Mouse (Mus musculus) yolk sac, embryonic 10.5 days (tissue): Measurements from ENCODE around the gene Acsf3.

Source experiments
- DNase-seq: peaks from one replicate; pipeline ENCODE4 v3.0.0-alpha.2; 2017; ENCODE audit warnings: low spot score

Acsf3 gene

DNA sequence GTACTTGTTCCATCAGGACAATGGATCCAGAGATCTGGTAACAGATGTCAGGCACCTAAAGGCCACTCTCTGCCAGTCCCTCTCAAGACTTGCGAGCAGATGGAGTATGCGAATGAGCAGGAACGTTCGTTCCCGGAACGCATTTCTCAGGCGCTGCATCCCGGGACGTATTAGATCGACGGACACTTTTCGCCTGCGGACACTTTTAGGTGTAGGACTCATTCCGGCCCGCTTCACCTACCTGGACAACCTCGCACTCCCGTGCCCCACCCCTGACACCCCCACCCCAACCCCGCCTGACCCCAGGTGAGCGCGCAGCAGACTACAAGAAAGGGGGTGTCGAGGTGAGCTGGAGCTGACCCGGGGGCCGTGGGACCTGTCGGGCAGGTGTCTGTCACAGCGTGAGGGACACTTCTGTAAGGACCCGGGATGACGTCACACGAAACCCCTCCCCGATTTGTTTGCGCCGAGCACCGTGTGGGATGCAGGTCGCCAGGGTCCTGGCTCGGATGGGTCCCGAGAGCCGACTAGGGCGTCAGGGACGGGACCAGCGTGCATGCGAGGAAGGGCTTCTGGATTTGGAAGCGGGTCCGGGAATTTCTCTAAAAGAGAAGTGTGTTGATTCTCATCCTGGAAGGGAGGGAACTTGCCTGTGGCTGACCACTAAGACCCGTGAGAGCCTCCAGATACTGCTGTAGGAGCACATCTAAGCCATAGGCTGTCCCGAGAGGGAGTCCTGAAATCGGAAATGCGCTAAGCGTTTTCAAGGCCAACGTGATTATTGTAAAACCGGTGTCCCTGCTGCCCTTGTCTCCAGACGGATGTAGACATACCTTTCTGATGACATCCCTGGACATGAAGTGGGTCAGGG lies at the start of gene Acsf3:
TSS of gene Acsf3 (plus strand) at position 202 of the 871 bp plus-strand sequence.
- peak; percentile 73 for DNase-seq

GRCm38 (mm10) chr8:122726789-122727188 lies 48.5 kb upstream of the Acsf3 start:
- DNase-seq, result no peak

DNA sequence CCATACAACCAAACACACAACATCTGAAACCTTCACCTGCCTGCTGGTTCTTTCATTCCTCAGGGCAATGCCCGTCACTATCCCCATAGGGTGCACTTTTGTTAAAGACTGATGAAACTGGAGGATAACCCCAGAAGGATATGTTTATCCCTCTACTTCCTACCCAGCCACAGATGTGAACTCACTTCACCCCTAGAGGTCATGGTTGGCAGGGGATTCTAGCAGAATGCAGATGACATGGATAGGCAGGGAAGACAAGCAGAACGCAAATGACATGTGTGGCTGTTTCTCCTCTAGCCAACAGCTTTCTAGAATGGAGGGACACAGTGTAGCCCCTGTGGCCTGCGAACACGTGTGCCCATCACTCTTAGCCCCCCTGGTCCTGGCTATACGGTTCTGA lies 47.9 kb upstream of the Acsf3 start:
- no peak for DNase-seq

GRCm38 (mm10) chr8:122728630-122729029 lies 46.7 kb upstream of the Acsf3 start:
- no peak for DNase-seq

DNA sequence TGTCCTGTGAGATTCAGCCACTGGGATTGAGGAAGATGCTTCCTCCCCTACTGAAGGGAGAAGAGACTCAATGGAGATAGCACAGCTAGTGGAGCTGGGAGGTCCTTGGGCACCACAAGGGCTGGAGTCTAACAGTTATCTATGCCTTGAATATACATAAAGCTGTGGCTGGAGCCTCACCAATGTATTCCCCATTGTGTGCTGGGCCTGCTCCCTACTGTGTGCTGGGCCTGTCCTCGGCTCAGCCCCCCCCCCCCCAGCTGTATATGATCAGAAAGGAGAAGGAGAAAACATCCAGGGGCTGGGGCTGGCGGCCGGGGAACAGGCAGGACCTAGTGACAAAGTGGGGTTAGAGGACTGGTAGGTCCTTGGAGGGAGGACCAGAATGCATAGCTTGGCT lies 40.2 kb upstream of the Acsf3 start:
- no peak for DNase-seq

- DNase-seq, result no peak
Measured at GRCm38 (mm10) chr8:122735542-122736473, 39.5 kb upstream of the Acsf3 start.

DNA sequence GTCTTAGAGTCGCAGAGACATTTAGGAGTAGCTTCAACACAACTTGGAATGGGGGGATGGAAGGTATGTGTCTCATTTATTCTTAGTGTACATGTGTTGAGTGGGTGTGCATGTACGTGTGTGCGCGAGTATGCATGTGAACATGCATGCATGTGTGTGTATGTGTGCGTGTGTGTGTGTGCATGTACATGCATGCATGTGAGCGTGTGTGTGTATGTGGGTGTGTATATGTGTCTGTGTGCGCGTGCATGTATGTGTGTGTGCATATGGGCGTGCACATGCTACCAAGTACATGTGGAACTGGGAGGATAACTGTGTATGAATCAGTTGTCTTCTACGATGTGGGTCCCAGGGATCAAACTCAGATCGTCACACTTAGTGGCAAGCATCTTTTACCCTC lies 38.7 kb upstream of the Acsf3 start:
- no peak for DNase-seq

GRCm38 (mm10) chr8:122737071-122737470 lies 38.2 kb upstream of the Acsf3 start:
- DNase-seq, result peak; percentile 19

- DNase-seq, result no peak
Measured at GRCm38 (mm10) chr8:122737886-122738285, 37.4 kb upstream of the Acsf3 start.

GRCm38 (mm10) chr8:122739102-122739725 lies 36.1 kb upstream of the Acsf3 start:
- no peak for DNase-seq

GRCm38 (mm10) chr8:122742471-122742870 lies 32.8 kb upstream of the Acsf3 start:
- no peak for DNase-seq

- DNase-seq, result no peak
Measured at GRCm38 (mm10) chr8:122745022-122745749, 30.1 kb upstream of the Acsf3 start.

DNA sequence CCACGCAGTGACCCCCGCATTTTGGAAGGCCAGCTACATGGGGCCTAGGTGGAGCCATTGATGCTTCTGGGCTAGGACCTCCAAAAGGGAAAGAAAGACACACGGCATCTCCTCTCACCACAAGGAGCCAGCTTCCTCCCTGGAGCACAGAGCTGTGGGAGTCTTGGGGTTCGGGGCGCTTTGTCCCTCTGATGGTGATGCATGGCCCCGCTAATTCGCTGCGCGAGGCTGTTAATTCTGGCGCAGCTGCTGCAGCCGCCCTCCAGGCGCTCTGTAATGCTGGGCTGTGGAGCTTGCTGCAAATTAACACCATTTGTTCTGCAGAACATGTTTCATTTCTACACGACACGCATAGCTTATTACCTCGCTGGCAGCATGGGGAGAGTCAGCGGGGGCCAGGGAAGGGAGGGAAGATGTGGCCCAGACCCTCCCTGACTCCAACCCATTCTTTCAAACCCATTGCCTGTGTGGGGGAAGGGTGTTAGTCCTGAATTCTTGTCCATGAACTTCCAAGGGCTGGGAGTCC lies 29.5 kb upstream of the Acsf3 start:
- DNase-seq, result no peak

- DNase-seq, result no peak
Measured at GRCm38 (mm10) chr8:122746439-122746838, 28.8 kb upstream of the Acsf3 start.

GRCm38 (mm10) chr8:122747825-122748224 lies 27.5 kb upstream of the Acsf3 start:
- DNase-seq, result no peak

DNA sequence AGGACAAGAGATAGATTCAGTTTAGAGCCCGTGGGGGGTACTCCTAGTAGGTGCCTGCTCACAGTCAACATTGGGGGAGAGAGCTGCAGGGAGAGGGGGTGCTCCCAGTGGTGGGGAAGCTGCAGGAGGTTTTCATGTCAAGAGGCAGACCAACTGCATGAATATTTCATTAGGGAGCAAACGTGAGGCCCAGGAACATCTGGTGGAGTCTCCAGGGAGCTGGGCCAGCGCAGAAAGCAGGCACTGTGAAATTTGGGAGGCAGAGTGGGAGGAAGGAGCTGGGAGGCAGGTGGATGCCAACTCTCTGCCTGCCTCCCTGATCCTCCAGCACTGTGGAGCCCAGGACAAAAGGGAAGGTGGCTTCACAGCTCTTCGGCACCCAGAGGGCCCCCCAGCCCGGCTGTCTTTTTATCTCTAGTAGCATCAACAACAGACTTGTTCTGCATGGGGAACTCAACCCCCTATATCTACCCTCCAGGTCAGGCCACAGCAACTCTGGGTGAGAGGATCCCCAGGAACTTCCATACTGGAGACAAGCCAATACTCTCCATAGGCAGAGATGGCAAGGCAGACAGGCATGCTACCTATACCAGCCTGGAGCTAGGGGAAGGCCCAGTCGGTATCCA lies 25.8 kb upstream of the Acsf3 start:
- no peak for DNase-seq

- no peak for DNase-seq
Measured at GRCm38 (mm10) chr8:122751342-122751741, 23.9 kb upstream of the Acsf3 start.

GRCm38 (mm10) chr8:122752111-122752721 lies 23.1 kb upstream of the Acsf3 start:
- DNase-seq, result no peak

- no peak for DNase-seq
Measured at GRCm38 (mm10) chr8:122758597-122758996, 16.7 kb upstream of the Acsf3 start.

DNA sequence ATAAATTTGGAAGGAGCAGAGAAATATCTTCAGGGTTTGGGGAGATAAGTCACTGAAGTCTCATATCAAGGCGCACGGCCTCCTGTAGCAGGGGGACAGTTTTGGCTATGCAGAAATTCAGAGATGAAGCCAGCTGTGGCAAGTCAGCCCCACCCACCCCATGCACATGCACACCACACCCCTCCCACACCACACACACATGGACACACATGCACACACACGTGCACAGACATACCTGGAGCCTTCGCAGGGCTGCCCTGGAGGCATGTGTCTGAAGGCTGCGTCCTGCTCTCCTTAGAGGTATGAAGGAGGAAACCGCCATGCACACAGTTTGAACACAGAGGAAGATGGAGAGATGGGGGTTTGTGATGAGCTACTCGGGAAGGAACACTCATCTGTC lies 15.2 kb upstream of the Acsf3 start:
- no peak for DNase-seq

DNA sequence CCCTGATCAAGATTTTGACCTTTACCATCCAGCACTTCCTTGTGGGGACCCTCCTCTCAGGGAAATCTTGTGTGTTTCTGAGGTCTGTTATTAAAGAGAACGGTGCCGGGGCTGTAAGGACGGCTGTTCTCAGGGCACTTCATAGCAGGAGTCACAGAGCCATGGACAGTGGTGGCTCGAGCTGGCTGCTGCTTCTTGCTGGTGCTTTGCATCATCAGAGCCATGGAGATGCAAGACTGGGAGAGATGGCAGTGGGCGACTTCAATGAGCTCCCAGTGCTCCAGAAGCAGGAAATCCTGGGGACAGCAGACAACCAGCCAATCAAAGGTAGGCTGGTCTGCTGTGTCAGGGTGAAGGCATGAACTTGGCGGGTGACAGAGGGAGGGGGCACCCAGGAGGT lies 14.2 kb upstream of the Acsf3 start:
- no peak for DNase-seq
